Comparison of ENCODE assay signal across 29 mouse cellular contexts in genomic region chr2:116200795-116201194, GRCm38 (mm10).
DNase-seq lines count a peak whose midpoint lies in the region; ATAC-seq and TF ChIP-seq lines count a peak whose summit lies in the region.
"Had no signal": no experiment of that assay in that cellular context is flagged by ENCODE, and none has a peak within 500 bp of the region (broad histone marks: within the 10 kb centered on the region; RNA-seq: fewer than 3 reads in every experiment).

No protein-coding gene starts in this region.

- no peak overlapping the region for H3K4me3 ChIP-seq in hindbrain, embryonic 11.5 days (ENCODE audit: low read depth, low read length)
- H3K4me3 ChIP-seq in hindbrain, postnatal 0 days (ENCODE audit: low read length), result no peak overlapping the region
- H3K4me3 ChIP-seq in neural tube, embryonic 11.5 days (ENCODE audit: low read depth, low read length), result no peak overlapping the region
- H3K4me3 ChIP-seq in neural tube, embryonic 15.5 days (replicated peaks), result no peak overlapping the region
- no peak overlapping the region for H3K4me3 ChIP-seq in forebrain, postnatal 0 days (ENCODE audit: low read depth, low read length)
- H3K4me3 ChIP-seq in midbrain, embryonic 16.5 days (ENCODE audit: low read depth, low read length), result no peak overlapping the region
- no peak overlapping the region for H3K4me3 ChIP-seq in heart, adult 2 months
- H3K4me3 ChIP-seq: embryonic facial prominence, embryonic 12.5 days; limb, embryonic 10.5 days; limb, embryonic 15.5 days; neural tube, embryonic 12.5 days; stomach, embryonic 15.5 days had no signal

- ATAC-seq in hindbrain, embryonic 11.5 days (ENCODE audit: low FRiP score), result peak; percentile 28; the same call in 1 of the 2 replicates
- ATAC-seq in hindbrain, postnatal 0 days, result no peak
- no peak for ATAC-seq in neural tube, embryonic 11.5 days (ENCODE audit: insufficient read depth, low FRiP score, low TSS enrichment)
- ATAC-seq in neural tube, embryonic 15.5 days (ENCODE audit: low FRiP score), result no peak
- peak; percentile 56; the same call in 1 of the 2 replicates for ATAC-seq in forebrain, postnatal 0 days
- ATAC-seq in midbrain, embryonic 16.5 days, result peak; percentile 58; the same call in 1 of the 2 replicates
- ATAC-seq in cerebellum, adult (ENCODE audit: insufficient number of reproducible peaks, low FRiP score, low TSS enrichment), result no peak
- ATAC-seq: intestine, embryonic 16.5 days; Patski had no signal

- no peaks in the 10 kb centered on the region for H3K27me3 ChIP-seq in hindbrain, embryonic 11.5 days (ENCODE audit: control insufficient read depth, insufficient read depth, low read length)
- H3K27me3 ChIP-seq in hindbrain, postnatal 0 days (ENCODE audit: insufficient read depth, low read length), result no peaks in the 10 kb centered on the region
- H3K27me3 ChIP-seq in neural tube, embryonic 11.5 days (ENCODE audit: control insufficient read depth, insufficient read depth, low read length), result no peaks in the 10 kb centered on the region
- H3K27me3 ChIP-seq in neural tube, embryonic 15.5 days (replicated peaks), result no peaks in the 10 kb centered on the region
- no peaks in the 10 kb centered on the region for H3K27me3 ChIP-seq in forebrain, postnatal 0 days (ENCODE audit: insufficient read depth, low read length)
- H3K27me3 ChIP-seq in midbrain, embryonic 16.5 days (ENCODE audit: control insufficient read depth, insufficient read depth, low read depth, low read length), result no peaks in the 10 kb centered on the region
- H3K27me3 ChIP-seq in heart, adult 2 months (ENCODE audit: control insufficient read depth, insufficient read depth, low read length), result no peaks in the 10 kb centered on the region
- H3K27me3 ChIP-seq: embryonic facial prominence, embryonic 12.5 days; limb, embryonic 15.5 days; neural tube, embryonic 12.5 days; stomach, embryonic 15.5 days had no signal

- H3K9ac ChIP-seq in hindbrain, embryonic 11.5 days (ENCODE audit: low read depth, low read length), result no peak overlapping the region
- H3K9ac ChIP-seq in hindbrain, postnatal 0 days (replicated peaks; ENCODE audit: low read length), result no peak overlapping the region
- H3K9ac ChIP-seq in neural tube, embryonic 11.5 days (ENCODE audit: low read length), result no peak overlapping the region
- H3K9ac ChIP-seq in neural tube, embryonic 15.5 days (replicated peaks), result no peak overlapping the region
- H3K9ac ChIP-seq in forebrain, postnatal 0 days, result no peak overlapping the region
- no peak overlapping the region for H3K9ac ChIP-seq in midbrain, embryonic 16.5 days (ENCODE audit: low read depth, low read length)
- H3K9ac ChIP-seq in heart, adult 2 months (ENCODE audit: low read depth, low read length), result no peak overlapping the region
- H3K9ac ChIP-seq: embryonic facial prominence, embryonic 12.5 days; limb, embryonic 15.5 days; liver, embryonic 14.5 days; neural tube, embryonic 12.5 days; stomach, embryonic 15.5 days had no signal

- intact Hi-C loops in heart, adult 2 months (cut with DNase I), result no loop called here

- H3K36me3 ChIP-seq in hindbrain, embryonic 11.5 days (ENCODE audit: control insufficient read depth, insufficient read depth, low read length), result no peaks in the 10 kb centered on the region
- H3K36me3 ChIP-seq in hindbrain, postnatal 0 days (ENCODE audit: insufficient read depth, low read length), result no peaks in the 10 kb centered on the region
- no peaks in the 10 kb centered on the region for H3K36me3 ChIP-seq in neural tube, embryonic 11.5 days (ENCODE audit: control insufficient read depth, insufficient read depth, low read length)
- H3K36me3 ChIP-seq in neural tube, embryonic 15.5 days, result no peaks in the 10 kb centered on the region
- no peaks in the 10 kb centered on the region for H3K36me3 ChIP-seq in forebrain, postnatal 0 days (ENCODE audit: insufficient read depth)
- H3K36me3 ChIP-seq in midbrain, embryonic 16.5 days (ENCODE audit: control insufficient read depth, insufficient read depth, low read length), result no peaks in the 10 kb centered on the region
- H3K36me3 ChIP-seq in heart, adult 2 months (ENCODE audit: control insufficient read depth, insufficient read depth, low read length), result no peaks in the 10 kb centered on the region
- H3K36me3 ChIP-seq: embryonic facial prominence, embryonic 12.5 days; limb, embryonic 10.5 days; limb, embryonic 15.5 days; neural tube, embryonic 12.5 days; stomach, embryonic 15.5 days had no signal

- no peak for TF ChIP-seq EP300 in heart, adult 2 months (IDR thresholded peaks at IDR 0.05; ENCODE audit: insufficient read depth, low read depth, low read length)

- no peak for DNase-seq in hindbrain, embryonic 11.5 days (ENCODE audit: low spot score)
- no peak for DNase-seq in hindbrain, postnatal 0 days (ENCODE audit: low spot score)
- no peak for DNase-seq in neural tube, embryonic 11.5 days (ENCODE audit: low spot score)
- peak; percentile 16 for DNase-seq in forebrain, postnatal 0 days
- no peak for DNase-seq in heart, adult 2 months
- DNase-seq: adrenal gland, postnatal 10 days; cerebellum, adult 11-12 months; cerebellum, adult 9-11 months; embryo, embryonic 11 days; heart, postnatal 14 days; kidney, adult 9 months; kidney, postnatal 10 days; layer of hippocampus, postnatal 36 days; lung, adult 2 months; lung, postnatal 10 days; right cerebral cortex, postnatal 14 days; thymus, postnatal 25 days had no signal

- H3K9me3 ChIP-seq in hindbrain, embryonic 11.5 days (ENCODE audit: control insufficient read depth, low read length), result no peaks in the 10 kb centered on the region
- no peaks in the 10 kb centered on the region for H3K9me3 ChIP-seq in hindbrain, postnatal 0 days (ENCODE audit: low read length)
- no peaks in the 10 kb centered on the region for H3K9me3 ChIP-seq in neural tube, embryonic 11.5 days (ENCODE audit: control insufficient read depth, low read length)
- no peaks in the 10 kb centered on the region for H3K9me3 ChIP-seq in neural tube, embryonic 15.5 days (replicated peaks)
- H3K9me3 ChIP-seq in forebrain, postnatal 0 days (ENCODE audit: low read length), result no peaks in the 10 kb centered on the region
- no peaks in the 10 kb centered on the region for H3K9me3 ChIP-seq in midbrain, embryonic 16.5 days (replicated peaks; ENCODE audit: control insufficient read depth, low read length, poor library complexity, severe bottlenecking)
- H3K9me3 ChIP-seq: embryonic facial prominence, embryonic 12.5 days; limb, embryonic 10.5 days; limb, embryonic 15.5 days; neural tube, embryonic 12.5 days; stomach, embryonic 15.5 days had no signal

- 65% methylated on average over 5 of the region's 5 CpGs for WGBS in hindbrain, embryonic 11.5 days
- WGBS in hindbrain, postnatal 0 days, result 52% methylated on average over 5 of the region's 5 CpGs
- 69% methylated on average over 5 of the region's 5 CpGs for WGBS in neural tube, embryonic 11.5 days
- 47% methylated on average over 5 of the region's 5 CpGs for WGBS in neural tube, embryonic 15.5 days
- WGBS in forebrain, postnatal 0 days, result 48% methylated on average over 5 of the region's 5 CpGs
- 52% methylated on average over 5 of the region's 5 CpGs for WGBS in midbrain, embryonic 16.5 days
- WGBS in heart, adult 2 months, result 72% methylated on average over 5 of the region's 5 CpGs

- TF ChIP-seq POLR2A in heart, adult 2 months (IDR thresholded peaks at IDR 0.05; ENCODE audit: insufficient read depth, low read depth, low read length), result no peak

- TF ChIP-seq CTCF in hindbrain, postnatal 0 days (IDR thresholded peaks at IDR 0.05; ENCODE audit: low read depth), result no peak
- no peak for TF ChIP-seq CTCF in forebrain, postnatal 0 days (IDR thresholded peaks at IDR 0.05; ENCODE audit: low read depth)
- TF ChIP-seq CTCF in heart, adult 2 months (IDR thresholded peaks at IDR 0.05), result no peak

- H3K27ac ChIP-seq in hindbrain, embryonic 11.5 days (ENCODE audit: low read depth, low read length), result 0 out of 2 replicates have a peak overlapping the region, but pooled peaks have one; percentile 39
- H3K27ac ChIP-seq in hindbrain, postnatal 0 days, result no peak overlapping the region
- H3K27ac ChIP-seq in neural tube, embryonic 11.5 days (ENCODE audit: low read depth, low read length), result 0 out of 2 replicates have a peak overlapping the region, but pooled peaks have one; percentile 49
- no peak overlapping the region for H3K27ac ChIP-seq in neural tube, embryonic 15.5 days (replicated peaks)
- 0 out of 2 replicates have a peak overlapping the region, but pooled peaks have one; percentile 36 for H3K27ac ChIP-seq in forebrain, postnatal 0 days (ENCODE audit: low read depth, low read length)
- 0 out of 2 replicates have a peak overlapping the region, but pooled peaks have one; percentile 38 for H3K27ac ChIP-seq in midbrain, embryonic 16.5 days (ENCODE audit: low read length)
- H3K27ac ChIP-seq in heart, adult 2 months, result no peak overlapping the region
- H3K27ac ChIP-seq: embryonic facial prominence, embryonic 12.5 days; limb, embryonic 10.5 days; limb, embryonic 15.5 days; liver, embryonic 14.5 days; macrophage; neural tube, embryonic 12.5 days; stomach, embryonic 15.5 days had no signal

- H3K4me2 ChIP-seq in hindbrain, embryonic 11.5 days (replicated peaks; ENCODE audit: low read depth, low read length), result no peak overlapping the region
- H3K4me2 ChIP-seq in hindbrain, postnatal 0 days (ENCODE audit: low read depth, low read length), result no peak overlapping the region
- H3K4me2 ChIP-seq in neural tube, embryonic 11.5 days (ENCODE audit: low read depth), result no peak overlapping the region
- H3K4me2 ChIP-seq in neural tube, embryonic 15.5 days, result no peak overlapping the region
- H3K4me2 ChIP-seq in forebrain, postnatal 0 days (ENCODE audit: low read depth), result no peak overlapping the region
- no peak overlapping the region for H3K4me2 ChIP-seq in midbrain, embryonic 16.5 days (ENCODE audit: low read length)
- H3K4me2 ChIP-seq: embryonic facial prominence, embryonic 12.5 days; limb, embryonic 15.5 days; neural tube, embryonic 12.5 days; stomach, embryonic 15.5 days had no signal

- H3K4me1 ChIP-seq in hindbrain, embryonic 11.5 days (replicated peaks; ENCODE audit: control insufficient read depth, insufficient read depth, low read length), result no peaks in the 10 kb centered on the region
- H3K4me1 ChIP-seq in hindbrain, postnatal 0 days (ENCODE audit: insufficient read depth, low read length), result no peaks in the 10 kb centered on the region
- no peaks in the 10 kb centered on the region for H3K4me1 ChIP-seq in neural tube, embryonic 11.5 days (ENCODE audit: control insufficient read depth, insufficient read depth, low read length)
- H3K4me1 ChIP-seq in neural tube, embryonic 15.5 days, result peaks cover 9% of the 10 kb centered on the region; the same call in 1 of the 2 replicates
- no peaks in the 10 kb centered on the region for H3K4me1 ChIP-seq in forebrain, postnatal 0 days (ENCODE audit: insufficient read depth)
- peaks cover 7% of the 10 kb centered on the region; the same call in 1 of the 2 replicates for H3K4me1 ChIP-seq in midbrain, embryonic 16.5 days (ENCODE audit: control insufficient read depth, insufficient read depth, low read length)
- no peaks in the 10 kb centered on the region for H3K4me1 ChIP-seq in heart, adult 2 months (ENCODE audit: control insufficient read depth, insufficient read depth, low read length)
- H3K4me1 ChIP-seq: embryonic facial prominence, embryonic 12.5 days; limb, embryonic 10.5 days; limb, embryonic 15.5 days; neural tube, embryonic 12.5 days; stomach, embryonic 15.5 days had no signal

- H3K79me2 ChIP-seq in heart, adult 2 months (replicated peaks; ENCODE audit: control insufficient read depth, insufficient read depth, low read length), result no peaks in the 10 kb centered on the region

Comparison
In these comparisons a context has a peak if more than half of its experiments do, and no peak if none do; other contexts are left out.
1. ATAC-seq: peak in hindbrain, embryonic 11.5 days (single experiment), forebrain, postnatal 0 days (single experiment) and midbrain, embryonic 16.5 days (single experiment); none in hindbrain, postnatal 0 days (single experiment), neural tube, embryonic 11.5 days (single experiment), neural tube, embryonic 15.5 days (single experiment) and cerebellum, adult (single experiment).
2. H3K27ac ChIP-seq: peak in hindbrain, embryonic 11.5 days (single experiment), neural tube, embryonic 11.5 days (single experiment), forebrain, postnatal 0 days (single experiment) and midbrain, embryonic 16.5 days (single experiment); none in hindbrain, postnatal 0 days (single experiment), neural tube, embryonic 15.5 days (single experiment) and heart, adult 2 months (single experiment).